In the genomic region with DNA sequence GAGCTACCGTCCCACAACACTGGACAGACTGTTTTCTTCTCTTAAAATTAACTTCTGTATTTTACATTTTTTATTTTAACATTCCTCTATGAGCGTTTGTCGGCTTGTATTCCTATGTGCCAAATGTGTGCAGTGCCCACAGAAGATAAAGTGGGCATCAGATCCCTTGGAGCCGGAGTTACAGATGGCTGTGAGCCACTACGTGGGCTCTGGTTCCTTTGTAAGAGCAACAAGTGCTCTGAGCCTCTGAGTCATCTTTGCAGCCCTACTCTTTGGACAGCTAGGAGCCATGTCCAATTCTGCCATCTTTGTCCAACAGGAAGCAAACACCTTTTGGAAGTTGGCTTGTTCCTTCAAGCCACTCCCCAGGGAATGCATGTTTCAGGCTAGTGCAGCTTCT, we compare ENCODE assay signal across 12 mouse cellular contexts.
"Had no signal": no experiment of that assay in that cellular context is flagged by ENCODE, and none has a peak within 500 bp of the region (broad histone marks: within the 10 kb centered on the region; RNA-seq: fewer than 3 reads in every experiment).

No protein-coding gene starts in this region.

- H3K27ac ChIP-seq: left cerebral cortex, adult 2 months; limb, embryonic 13.5 days; liver, embryonic 14.5 days; midbrain, embryonic 12.5 days; stomach, postnatal 0 days had no signal

- ATAC-seq: intestine, postnatal 0 days; midbrain, embryonic 16.5 days had no signal

- H3K4me3 ChIP-seq: left cerebral cortex, adult 2 months; limb, embryonic 13.5 days; midbrain, embryonic 12.5 days had no signal

- DNase-seq: kidney, adult 8-10 months; kidney, postnatal 25 days; lung, adult 18-20 months; thymus, adult 18-20 months; thymus, postnatal 14 days had no signal
